Mouse (Mus musculus) brain, embryonic 14.5 days (tissue): ENCODE data around the gene Yipf1.

Experiments used
- CTCF ChIP-seq: fragments of 200-500 bp; IDR thresholded peaks from 2 replicates; pipeline ENCODE4 v1.5.1; 2012; ENCODE audit warnings: inconsistent platforms, mild to moderate bottlenecking, moderate library complexity, borderline replicate concordance; ENCODE audit not compliant: insufficient read depth, insufficient read length; ENCODE audit errors: extremely low read depth
- POLR2A ChIP-seq: fragments of 200-500 bp; IDR thresholded peaks from 2 replicates; pipeline ENCODE4 v1.6.1; 2012; ENCODE audit warnings: mild to moderate bottlenecking, inconsistent platforms, borderline replicate concordance; ENCODE audit not compliant: poor library complexity, insufficient read depth, insufficient read length, severe bottlenecking; ENCODE audit errors: extremely low read depth

DNA sequence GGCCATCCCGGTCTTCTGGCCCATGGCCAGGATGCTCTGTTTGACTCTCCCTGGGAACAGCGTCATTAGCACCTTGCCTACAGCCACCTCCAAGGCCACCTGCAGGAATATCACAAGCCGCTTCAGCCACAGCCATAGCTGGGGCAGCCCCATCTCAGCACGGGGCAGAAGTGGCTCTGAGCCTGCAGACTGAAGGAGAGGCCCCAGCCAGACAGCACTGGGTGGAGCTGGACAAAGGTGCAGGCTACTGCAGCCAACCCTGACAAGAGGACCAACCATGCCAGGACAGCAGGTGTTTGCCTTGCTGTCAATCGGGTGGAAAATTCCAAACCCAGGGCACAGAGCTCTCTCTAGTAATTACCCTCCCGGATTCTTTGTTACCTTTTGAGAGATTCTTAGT lies 7.2 kb upstream of the Yipf1 start, which contains the start of gene Dio1:
- TF ChIP-seq POLR2A (no peak), CTCF (no peak)
